Mouse (Mus musculus): ENCODE measurements around the gene Edaradd. TPM values are rescaled to one million over a fixed set of nuclear protein-coding genes. Genes with fewer than 3 reads are reported as not detected.

Gene Edaradd
- polyA plus RNA-seq, 1 experiment, result 2.6 TPM

- Histone ChIP-seq H3K4me3 (replicated peaks; ENCODE audit: control insufficient read depth, low read depth, low read length) (no peak overlapping the region), H3K27ac (ENCODE audit: control insufficient read depth, insufficient read depth, low read depth, low read length, poor library complexity) (no peak overlapping the region), H3K4me1 (ENCODE audit: control insufficient read depth, insufficient read depth, low read length) (no peaks in the 10 kb centered on the region; the same call in 1 of the 2 replicates)
- TF ChIP-seq CTCF (IDR thresholded peaks at IDR 0.05; ENCODE audit: control insufficient read depth, insufficient read depth, low read length) (no peak), POLR2A (IDR thresholded peaks at IDR 0.05; ENCODE audit: borderline replicate concordance, control insufficient read depth, low read depth, low read length) (no peak)
- WGBS, result 78% methylated on average over 7 of the region's 7 CpGs
Measured at GRCm38 (mm10) chr13:12485640-12486039, 34.6 kb downstream of the Edaradd start.

GRCm38 (mm10) chr13:12485197-12485596, 35.0 kb downstream of the Edaradd start:
- 79% methylated on average over 2 of the region's 2 CpGs for WGBS
- no peak overlapping the region for H3K27ac ChIP-seq (ENCODE audit: control insufficient read depth, insufficient read depth, low read depth, low read length, poor library complexity)
- no peak overlapping the region for H3K4me3 ChIP-seq (replicated peaks; ENCODE audit: control insufficient read depth, low read depth, low read length)
- no peaks in the 10 kb centered on the region; the same call in 1 of the 2 replicates for H3K4me1 ChIP-seq (ENCODE audit: control insufficient read depth, insufficient read depth, low read length)
- TF ChIP-seq CTCF (IDR thresholded peaks at IDR 0.05; ENCODE audit: control insufficient read depth, insufficient read depth, low read length), result no peak
- TF ChIP-seq POLR2A (IDR thresholded peaks at IDR 0.05; ENCODE audit: borderline replicate concordance, control insufficient read depth, low read depth, low read length), result no peak

GRCm38 (mm10) chr13:12479802-12480201, 40.4 kb downstream of the Edaradd start:
- peaks cover 3% of the 10 kb centered on the region; the same call in 1 of the 2 replicates for H3K4me1 ChIP-seq (ENCODE audit: control insufficient read depth, insufficient read depth, low read length)
- WGBS, result 87% methylated on average over 6 of the region's 6 CpGs
- no peak for TF ChIP-seq POLR2A (IDR thresholded peaks at IDR 0.05; ENCODE audit: borderline replicate concordance, control insufficient read depth, low read depth, low read length)
- no peak for TF ChIP-seq CTCF (IDR thresholded peaks at IDR 0.05; ENCODE audit: control insufficient read depth, insufficient read depth, low read length)

GRCm38 (mm10) chr13:12478301-12478700, 41.9 kb downstream of the Edaradd start:
- 84% methylated on average over 15 of the region's 15 CpGs for WGBS
- no peak for TF ChIP-seq CTCF (IDR thresholded peaks at IDR 0.05; ENCODE audit: control insufficient read depth, insufficient read depth, low read length)
- no peak for TF ChIP-seq POLR2A (IDR thresholded peaks at IDR 0.05; ENCODE audit: borderline replicate concordance, control insufficient read depth, low read depth, low read length)
- peaks cover 3% of the 10 kb centered on the region; the same call in 1 of the 2 replicates for H3K4me1 ChIP-seq (ENCODE audit: control insufficient read depth, insufficient read depth, low read length)
- no peak overlapping the region for H3K27ac ChIP-seq (ENCODE audit: control insufficient read depth, insufficient read depth, low read depth, low read length, poor library complexity)
- H3K4me3 ChIP-seq (replicated peaks; ENCODE audit: control insufficient read depth, low read depth, low read length), result no peak overlapping the region

More at GRCm38 (mm10) chr13:12479802-12480201, 40.4 kb downstream of the Edaradd start:
- H3K27ac ChIP-seq (ENCODE audit: control insufficient read depth, insufficient read depth, low read depth, low read length, poor library complexity), result no peak overlapping the region
- no peak overlapping the region for H3K4me3 ChIP-seq (replicated peaks; ENCODE audit: control insufficient read depth, low read depth, low read length)

- 86% methylated on average over 4 of the region's 4 CpGs for WGBS
- Histone ChIP-seq H3K4me1 (ENCODE audit: control insufficient read depth, insufficient read depth, low read length) (peaks cover 3% of the 10 kb centered on the region; the same call in 1 of the 2 replicates), H3K27ac (ENCODE audit: control insufficient read depth, insufficient read depth, low read depth, low read length, poor library complexity) (no peak overlapping the region), H3K4me3 (replicated peaks; ENCODE audit: control insufficient read depth, low read depth, low read length) (no peak overlapping the region)
- TF ChIP-seq CTCF (IDR thresholded peaks at IDR 0.05; ENCODE audit: control insufficient read depth, insufficient read depth, low read length) (no peak), POLR2A (IDR thresholded peaks at IDR 0.05; ENCODE audit: borderline replicate concordance, control insufficient read depth, low read depth, low read length) (no peak)
Measured at GRCm38 (mm10) chr13:12476886-12477285, 43.4 kb downstream of the Edaradd start.

GRCm38 (mm10) chr13:12475239-12475638, 45.0 kb downstream of the Edaradd start:
- Histone ChIP-seq H3K27ac (ENCODE audit: control insufficient read depth, insufficient read depth, low read depth, low read length, poor library complexity) (peak overlapping the region; percentile 1; the same call in 1 of the 2 replicates), H3K4me3 (replicated peaks; ENCODE audit: control insufficient read depth, low read depth, low read length) (no peak overlapping the region), H3K4me1 (ENCODE audit: control insufficient read depth, insufficient read depth, low read length) (peaks cover 3% of the 10 kb centered on the region; the same call in 1 of the 2 replicates)
- TF ChIP-seq POLR2A (IDR thresholded peaks at IDR 0.05; ENCODE audit: borderline replicate concordance, control insufficient read depth, low read depth, low read length) (no peak), CTCF (IDR thresholded peaks at IDR 0.05; ENCODE audit: control insufficient read depth, insufficient read depth, low read length) (no peak)
- 49% methylated on average over 6 of the region's 6 CpGs for WGBS

- TF ChIP-seq CTCF (IDR thresholded peaks at IDR 0.05; ENCODE audit: control insufficient read depth, insufficient read depth, low read length) (peak; percentile 61), POLR2A (IDR thresholded peaks at IDR 0.05; ENCODE audit: borderline replicate concordance, control insufficient read depth, low read depth, low read length) (no peak)
- WGBS, result 41% methylated on average over 8 of the region's 8 CpGs
- peaks cover 3% of the 10 kb centered on the region; the same call in 1 of the 2 replicates for H3K4me1 ChIP-seq (ENCODE audit: control insufficient read depth, insufficient read depth, low read length)
- H3K27ac ChIP-seq (ENCODE audit: control insufficient read depth, insufficient read depth, low read depth, low read length, poor library complexity), result no peak overlapping the region
- H3K4me3 ChIP-seq (replicated peaks; ENCODE audit: control insufficient read depth, low read depth, low read length), result no peak overlapping the region
Measured at GRCm38 (mm10) chr13:12473724-12474378, 46.4 kb downstream of the Edaradd start.

GRCm38 (mm10) chr13:12468488-12468887, 51.8 kb downstream of the Edaradd start:
- 51% methylated on average over 1 of the region's 1 CpGs for WGBS
- H3K27ac ChIP-seq (ENCODE audit: control insufficient read depth, insufficient read depth, low read depth, low read length, poor library complexity), result no peak overlapping the region
- H3K4me1 ChIP-seq (ENCODE audit: control insufficient read depth, insufficient read depth, low read length), result no peaks in the 10 kb centered on the region; the same call in 1 of the 2 replicates
- no peak for TF ChIP-seq CTCF (IDR thresholded peaks at IDR 0.05; ENCODE audit: control insufficient read depth, insufficient read depth, low read length)
- TF ChIP-seq POLR2A (IDR thresholded peaks at IDR 0.05; ENCODE audit: borderline replicate concordance, control insufficient read depth, low read depth, low read length), result no peak
- no peak overlapping the region for H3K4me3 ChIP-seq (replicated peaks; ENCODE audit: control insufficient read depth, low read depth, low read length)
